Mouse (Mus musculus) kidney, postnatal 10 days (tissue): ENCODE results near the gene Cenpa.

ENCODE experiments used
- DNase-seq: peaks from one replicate; pipeline ENCODE4 v3.0.0; 2021; ENCODE audit warnings: mixed read lengths

The Cenpa gene

DNA sequence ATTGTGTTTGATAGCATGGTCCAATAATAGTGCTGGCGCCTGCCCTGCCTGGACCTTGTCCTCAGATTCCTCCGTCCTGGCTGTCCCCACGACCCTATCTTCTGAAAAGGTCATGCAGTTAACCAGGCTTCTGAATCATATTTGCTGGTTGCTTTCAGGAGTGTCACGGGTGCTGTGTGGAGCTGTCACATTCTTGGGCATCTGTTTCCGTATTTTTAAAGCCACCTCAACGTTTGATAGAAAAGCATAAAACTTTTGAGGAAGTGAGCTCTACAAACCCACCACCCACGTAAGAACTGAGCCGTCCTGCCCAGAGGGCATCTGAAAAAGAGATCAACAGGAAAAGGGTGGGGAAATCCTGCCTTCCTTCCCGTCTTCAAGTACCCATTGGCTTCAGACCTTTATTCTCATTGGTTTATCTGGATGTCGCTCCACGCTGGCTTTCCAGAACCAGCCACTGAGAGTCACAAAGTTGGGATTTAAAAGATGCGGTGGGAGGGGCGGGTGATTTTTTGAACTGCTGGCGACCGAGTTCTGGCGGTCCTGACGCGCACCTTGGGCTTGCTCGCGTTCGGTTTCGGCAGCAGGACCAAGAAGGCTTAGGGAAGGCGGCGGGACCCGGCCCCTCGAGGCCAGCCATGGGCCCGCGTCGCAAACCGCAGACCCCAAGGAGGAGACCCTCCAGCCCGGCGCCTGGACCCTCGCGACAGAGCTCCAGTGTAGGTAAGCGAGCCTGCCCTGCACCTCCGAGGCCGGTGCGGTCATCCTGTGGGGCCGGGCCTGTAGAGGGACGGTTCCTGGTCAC is at the start of gene Cenpa:
Gene Cenpa, plus strand, starts transcription at position 387 of the 805 bp plus-strand sequence.
- peak; percentile 91 for DNase-seq

DNA sequence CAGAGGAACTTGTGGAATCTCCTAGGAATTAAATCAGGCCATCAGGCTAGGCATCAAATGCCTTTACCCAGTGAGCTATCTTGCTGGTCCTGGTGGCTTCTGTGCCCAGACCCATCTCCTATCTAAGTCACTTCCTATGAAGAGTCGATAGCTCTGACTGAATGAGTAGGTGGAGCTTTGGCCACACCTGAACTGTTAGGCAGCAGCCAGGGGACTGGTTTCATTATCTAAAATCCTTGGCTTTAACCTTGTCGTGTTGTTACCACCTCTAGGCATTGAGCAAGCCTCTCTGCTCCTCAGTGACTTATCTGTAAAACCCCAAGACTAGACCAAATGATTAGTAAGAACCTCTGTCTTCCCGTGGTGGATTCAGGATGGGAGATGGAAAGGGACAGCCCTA is 49.2 kb upstream of the Cenpa start:
- no peak for DNase-seq

DNA sequence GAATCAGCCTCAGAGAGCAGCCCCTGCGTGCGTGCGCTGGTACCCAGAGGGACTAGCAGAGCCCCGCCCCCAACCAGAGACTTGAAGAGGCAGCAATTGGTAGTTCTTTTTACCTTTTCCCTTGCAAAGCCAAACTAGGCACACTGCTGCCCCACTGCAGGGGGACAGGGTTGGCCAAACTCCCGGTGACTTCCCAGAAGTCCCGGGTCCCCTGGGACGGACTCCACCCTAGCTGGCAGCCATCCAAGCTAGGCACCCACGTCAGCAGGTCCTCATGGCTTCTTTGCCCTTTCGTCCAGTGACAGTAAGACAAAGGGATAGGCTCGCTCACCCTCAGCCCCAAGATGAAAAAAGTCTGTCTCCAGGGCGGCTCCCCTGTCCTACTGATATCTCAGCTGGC is 48.7 kb upstream of the Cenpa start:
- peak; percentile 66 for DNase-seq

DNA sequence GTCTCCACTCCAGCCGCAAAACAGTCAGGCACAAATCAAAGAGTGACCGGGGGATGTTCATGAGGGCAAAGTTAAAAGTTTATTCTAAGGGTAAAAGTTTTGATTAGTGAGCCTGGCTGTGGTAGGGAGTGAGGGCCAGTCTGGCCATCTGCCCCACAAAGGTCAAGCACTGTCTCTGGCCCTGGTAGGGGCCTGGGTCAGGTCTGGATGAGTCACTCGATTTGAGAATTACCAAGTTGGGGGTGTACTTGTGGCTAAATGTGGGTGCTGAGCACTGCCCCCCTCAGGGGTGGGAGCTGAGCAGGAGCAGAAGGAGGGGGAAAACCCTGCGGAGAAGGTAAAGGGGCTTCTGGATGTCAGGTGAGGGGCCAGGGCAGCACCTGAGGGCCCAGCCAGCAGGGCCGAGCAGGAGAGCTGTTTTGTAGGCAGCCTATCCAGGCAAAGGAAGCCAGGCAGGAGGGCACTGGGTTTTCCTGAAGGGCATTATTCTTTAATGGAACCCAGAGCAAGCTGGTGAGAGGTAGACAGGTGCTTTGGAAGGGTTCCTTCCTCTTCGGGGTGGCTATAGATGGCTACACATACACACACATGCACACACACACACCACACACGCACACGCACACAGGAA is 48.1 kb upstream of the Cenpa start:
- no peak for DNase-seq

DNA sequence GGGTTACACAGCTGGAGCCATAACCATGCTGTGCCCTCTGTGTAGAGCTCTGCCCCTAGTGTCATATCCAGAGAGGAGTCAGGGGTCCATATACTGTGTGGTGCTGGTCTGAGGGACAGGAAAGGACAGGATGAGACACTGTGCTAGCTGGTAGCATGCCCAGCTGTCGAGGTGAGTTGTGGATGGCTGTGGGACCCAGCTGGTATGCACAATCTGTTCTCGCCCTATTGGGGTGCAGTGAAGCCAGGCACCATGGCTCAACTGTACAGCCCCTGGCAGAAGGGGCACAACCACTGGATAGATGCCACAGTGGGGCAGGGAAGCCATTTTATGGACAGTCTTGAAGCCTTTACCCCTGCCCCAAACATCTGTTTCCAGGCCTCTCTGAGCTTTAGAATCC is 47.4 kb upstream of the Cenpa start:
- no peak for DNase-seq

DNA sequence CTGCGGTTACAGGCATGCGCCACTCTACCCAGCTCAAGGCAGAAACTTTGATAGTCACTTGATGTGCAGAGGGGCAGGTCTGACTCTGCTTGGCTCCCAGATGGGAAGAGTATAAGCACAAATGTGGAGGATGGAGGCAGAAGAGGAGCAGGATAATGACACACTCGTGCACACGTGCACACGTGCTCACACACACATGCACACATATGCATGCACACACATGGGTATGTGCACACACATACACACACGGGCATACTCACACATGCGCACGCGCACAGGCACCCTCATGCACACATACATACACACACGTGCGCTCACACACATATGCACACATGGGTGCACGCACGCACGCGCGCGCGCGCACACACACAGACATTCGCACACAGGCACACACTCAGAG is 46.0 kb upstream of the Cenpa start:
- no peak for DNase-seq

DNA sequence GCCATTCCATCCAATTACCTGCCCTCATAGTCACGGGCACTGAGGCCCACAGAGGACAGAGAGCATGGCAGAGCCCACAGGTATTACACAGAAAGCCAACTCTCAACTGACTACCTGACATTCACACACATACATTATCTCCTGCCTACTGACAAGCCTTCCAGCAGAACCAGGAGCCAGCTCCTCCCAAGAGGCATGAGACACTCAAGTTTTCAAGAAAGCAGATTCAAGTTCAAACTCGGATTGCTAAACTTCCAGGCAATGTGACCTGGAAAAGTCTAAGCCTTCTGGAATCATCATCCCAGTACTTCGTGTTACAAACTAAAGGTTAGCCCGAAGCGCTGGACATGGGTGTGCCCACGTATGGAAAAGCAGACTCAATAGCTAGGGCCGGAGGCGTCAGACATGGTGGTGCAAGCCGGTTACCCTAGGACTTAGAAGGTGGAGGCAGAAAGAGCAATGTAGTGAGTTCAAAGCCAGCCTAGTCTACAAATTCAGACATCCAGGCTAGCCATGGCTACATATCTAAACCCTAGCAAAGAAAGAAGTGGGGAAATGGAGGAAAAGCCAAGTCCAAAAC is 45.3 kb upstream of the Cenpa start:
- DNase-seq = no peak

DNA sequence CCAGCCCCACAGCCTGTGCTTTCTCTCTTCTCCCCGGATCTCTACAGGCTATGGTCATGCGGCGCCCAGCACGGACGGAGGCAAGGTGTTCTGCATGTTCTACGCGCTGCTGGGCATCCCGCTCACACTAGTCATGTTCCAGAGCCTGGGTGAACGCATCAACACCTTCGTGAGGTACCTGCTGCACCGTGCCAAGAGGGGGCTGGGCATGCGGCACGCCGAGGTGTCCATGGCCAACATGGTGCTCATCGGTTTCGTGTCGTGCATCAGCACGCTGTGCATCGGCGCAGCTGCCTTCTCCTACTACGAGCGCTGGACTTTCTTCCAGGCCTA is 44.8 kb upstream of the Cenpa start:
- no peak for DNase-seq

DNA sequence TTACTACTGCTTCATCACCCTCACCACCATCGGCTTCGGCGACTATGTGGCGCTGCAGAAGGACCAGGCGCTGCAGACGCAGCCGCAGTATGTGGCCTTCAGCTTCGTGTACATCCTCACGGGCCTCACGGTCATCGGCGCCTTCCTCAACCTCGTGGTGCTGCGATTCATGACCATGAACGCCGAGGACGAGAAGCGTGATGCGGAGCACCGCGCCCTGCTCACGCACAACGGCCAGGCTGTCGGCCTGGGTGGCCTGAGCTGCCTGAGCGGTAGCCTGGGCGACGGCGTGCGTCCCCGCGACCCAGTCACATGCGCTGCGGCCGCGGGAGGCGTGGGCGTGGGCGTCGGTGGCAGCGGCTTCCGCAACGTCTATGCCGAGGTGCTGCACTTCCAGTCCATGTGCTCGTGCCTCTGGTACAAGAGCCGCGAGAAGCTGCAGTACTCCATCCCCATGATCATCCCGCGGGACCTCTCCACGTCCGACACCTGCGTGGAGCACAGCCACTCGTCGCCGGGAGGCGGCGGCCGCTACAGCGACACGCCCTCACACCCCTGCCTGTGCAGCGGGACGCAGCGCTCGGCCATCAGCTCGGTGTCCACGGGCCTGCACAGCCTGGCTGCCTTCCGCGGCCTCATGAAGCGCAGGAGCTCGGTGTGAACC is 44.3 kb upstream of the Cenpa start:
- peak; percentile 59 for DNase-seq

DNA sequence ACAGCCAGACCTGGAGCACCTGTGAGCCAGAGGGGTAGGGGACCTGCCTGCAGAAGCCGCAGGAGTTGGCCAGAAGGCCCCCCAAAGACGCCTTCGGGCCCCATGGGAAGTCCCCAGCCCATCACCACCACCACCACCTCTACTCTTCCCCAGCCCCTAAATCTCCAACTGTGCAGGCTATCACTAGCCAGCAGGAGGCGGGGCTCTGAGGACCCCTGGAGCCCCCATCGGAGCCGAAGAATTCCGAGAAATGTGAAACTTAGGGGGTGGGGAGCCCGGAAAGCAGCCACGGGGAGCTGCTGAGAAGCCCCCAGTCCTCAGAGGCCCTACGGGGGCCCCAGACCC is 43.8 kb upstream of the Cenpa start:
- DNase-seq = no peak

DNA sequence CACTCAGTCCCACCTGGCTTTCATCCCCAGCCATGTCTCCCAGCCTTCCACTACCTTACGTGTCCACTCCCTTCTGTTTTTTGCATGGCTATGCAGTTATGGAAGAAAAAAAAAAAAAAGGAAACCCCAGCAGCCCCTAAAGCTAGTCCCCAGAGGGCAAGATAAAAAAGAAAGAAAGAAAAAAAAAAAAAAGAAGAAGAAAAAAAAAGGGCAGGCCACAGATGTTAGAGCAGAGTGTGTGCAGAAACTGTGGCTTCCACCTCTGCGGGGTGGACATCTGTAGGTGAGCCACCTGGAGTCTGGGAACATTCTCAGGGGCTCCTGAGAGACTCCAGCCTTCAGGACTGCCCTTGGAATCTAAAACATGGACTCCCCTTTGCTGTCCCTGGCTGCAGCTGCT is 43.2 kb upstream of the Cenpa start:
- no peak for DNase-seq

DNA sequence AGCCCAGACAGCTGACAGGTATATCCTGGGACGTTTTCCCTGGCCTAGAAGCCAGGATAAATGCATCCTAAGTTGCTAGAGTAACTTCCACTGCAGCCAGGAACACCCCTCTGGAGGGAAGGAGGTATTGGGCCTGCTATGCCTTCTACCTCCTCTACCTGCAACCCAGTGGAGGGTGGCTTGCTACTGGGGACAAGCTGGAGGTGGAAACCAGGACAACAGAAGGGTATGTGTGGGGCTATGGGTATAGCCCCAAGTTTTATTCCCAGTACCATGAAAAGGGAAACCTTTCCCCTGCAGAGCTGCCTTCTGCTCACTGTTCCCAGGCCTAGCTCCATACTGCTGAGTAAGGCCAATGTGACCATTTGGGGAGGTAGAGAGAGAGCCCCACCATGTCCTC is 42.3 kb upstream of the Cenpa start:
- no peak for DNase-seq

DNA sequence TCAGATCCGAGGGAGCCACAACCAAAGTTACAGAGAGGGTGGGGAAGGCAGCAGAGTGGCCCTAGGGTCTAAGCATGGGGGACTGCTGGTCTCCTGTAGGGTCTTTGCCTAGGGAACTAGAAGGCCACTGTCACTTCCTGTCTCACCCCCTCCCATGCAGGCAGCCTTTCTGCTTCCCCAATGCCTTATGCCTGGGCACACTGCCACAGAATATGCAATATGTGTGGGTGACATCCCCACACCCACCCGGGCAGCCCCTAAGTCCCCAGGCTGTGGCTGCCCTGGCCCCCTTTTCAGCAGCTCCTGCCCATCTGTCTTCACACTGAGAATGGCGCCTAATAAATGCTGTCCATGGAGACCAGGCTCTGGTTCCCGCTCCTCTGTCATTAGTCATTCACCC is 41.7 kb upstream of the Cenpa start:
- DNase-seq = no peak

DNA sequence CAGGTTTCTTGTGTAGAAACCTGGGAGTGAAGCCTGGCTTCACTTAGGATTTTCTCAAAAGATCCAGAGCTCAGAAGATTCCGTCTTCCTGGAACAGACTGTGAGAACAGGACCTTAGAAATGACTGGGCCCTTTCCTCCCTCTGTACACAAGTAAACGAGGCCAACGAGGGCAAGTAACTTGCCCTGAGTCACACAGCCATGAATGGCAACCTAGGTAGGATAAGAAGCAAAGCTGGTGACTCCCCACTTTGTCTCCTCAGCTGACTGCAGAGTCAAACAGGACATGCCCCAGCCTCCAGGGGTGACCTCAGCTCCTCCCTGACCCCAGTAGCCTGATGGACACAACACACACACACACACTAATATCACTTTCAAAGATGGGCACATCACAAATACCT is 41.2 kb upstream of the Cenpa start:
- no peak for DNase-seq

DNA sequence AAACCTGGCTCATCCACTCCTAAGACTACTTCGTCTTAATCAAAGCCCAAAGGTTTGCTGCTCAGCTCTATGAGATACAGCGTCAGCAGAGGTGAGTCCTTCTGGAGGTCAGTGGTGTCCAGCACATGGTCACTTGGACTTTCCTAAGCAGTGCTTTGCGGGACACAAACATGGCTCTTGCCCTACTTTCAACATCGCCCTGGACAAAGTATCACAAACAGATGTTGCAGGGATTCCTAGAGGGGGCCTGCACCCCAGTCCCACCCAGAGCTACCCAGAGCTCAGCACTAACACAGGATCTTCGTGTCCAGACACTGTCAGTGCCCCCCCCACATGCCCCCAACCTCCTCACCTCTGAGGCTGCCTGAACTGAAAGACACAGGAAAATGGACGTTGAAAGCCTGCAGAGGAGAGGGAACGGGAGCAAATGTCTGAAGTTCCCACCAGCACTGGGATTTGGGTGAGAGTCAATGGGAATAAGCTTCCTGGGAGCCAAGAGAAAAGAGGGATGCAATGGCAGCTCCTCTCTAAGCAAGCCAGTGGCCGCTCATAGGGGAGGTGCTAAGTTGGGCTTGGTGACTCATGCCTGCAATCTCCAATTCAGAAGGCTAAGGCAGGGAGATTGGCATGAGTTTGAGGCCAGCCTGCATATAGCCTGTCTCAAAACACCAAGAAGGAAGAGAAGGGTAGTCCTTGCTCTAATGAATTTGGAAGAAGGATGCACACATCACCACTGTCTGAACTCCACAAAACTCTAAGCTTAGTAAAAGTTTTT is 40.1 kb upstream of the Cenpa start:
- no peak for DNase-seq

DNA sequence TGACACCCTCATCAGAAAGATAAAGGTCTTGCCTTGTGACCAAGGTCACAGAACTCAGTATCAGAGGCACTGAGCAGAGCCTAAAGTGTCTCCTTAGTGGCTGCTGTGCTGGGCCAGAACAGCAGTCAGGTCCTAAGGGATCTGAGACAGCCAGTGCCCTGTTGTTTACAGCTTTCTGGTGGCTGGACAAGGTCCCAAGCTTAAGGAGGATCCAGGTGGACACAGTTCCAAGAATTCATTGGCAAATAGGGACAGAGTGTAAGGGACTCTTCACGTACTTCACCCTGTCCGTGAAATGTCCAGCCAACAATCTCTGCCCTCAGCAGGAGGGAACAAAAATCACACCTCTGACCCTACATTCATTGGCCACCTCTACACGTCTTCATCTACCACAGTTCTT is 38.1 kb upstream of the Cenpa start:
- no peak for DNase-seq

DNA sequence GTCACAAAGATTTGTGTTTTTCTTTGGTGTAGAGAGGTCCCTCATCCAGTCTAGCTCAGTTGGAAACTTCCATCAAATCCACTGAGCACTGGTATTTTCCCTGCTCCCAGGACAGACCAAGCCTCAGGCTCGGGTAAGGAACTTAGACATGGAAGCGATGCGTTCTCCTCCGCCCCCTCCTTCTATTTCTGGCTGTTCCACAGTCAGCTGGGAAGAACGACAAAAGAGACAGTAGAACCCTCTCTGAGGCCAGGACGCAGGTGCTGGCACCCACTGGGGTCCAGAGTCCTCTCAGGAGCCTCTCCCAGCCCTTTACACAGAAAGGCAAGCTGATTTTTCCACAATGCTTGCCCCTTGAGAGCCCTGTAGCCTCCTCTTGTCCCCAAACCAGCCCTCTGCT is 36.2 kb upstream of the Cenpa start:
- no peak for DNase-seq

DNA sequence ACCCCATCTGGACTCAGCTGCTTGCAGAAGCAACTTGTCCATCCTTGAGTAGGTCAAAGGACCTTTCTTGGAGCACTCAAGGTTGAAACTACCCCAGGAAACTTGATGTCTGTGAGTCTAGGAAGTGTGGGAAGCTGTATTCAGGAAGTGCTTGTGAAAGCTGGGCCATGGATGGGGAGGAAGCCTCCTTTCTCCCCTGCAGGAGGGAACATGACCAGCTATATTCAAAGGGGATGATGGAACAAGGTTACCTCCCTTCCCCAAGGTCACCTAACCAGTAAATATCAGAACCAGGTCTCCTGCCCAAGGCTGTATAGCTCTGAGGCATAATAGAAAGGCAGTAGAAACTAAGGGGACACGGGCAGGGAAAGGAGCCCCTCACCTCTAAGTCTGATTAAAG is 34.4 kb upstream of the Cenpa start:
- no peak for DNase-seq

DNA sequence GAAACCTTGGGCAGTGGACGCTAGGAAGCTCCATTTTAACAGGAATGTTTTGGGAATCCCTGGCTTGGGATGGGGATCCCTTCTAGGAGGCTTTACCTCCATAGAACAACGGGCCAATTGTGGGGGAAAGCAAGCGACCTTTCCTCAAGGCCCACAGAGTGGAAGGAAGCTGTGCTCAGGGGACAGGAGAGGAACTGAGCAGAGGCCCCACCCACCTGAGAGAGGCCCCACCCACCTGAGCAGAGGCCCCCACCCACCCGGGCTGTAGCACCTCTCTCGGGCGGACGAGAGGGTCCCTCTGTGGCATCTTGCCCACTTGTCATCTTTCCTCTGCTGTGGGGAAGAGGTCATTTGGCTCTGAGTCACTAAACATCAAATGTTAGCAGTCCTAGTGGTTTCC is 29.6 kb upstream of the Cenpa start:
- no peak for DNase-seq

DNA sequence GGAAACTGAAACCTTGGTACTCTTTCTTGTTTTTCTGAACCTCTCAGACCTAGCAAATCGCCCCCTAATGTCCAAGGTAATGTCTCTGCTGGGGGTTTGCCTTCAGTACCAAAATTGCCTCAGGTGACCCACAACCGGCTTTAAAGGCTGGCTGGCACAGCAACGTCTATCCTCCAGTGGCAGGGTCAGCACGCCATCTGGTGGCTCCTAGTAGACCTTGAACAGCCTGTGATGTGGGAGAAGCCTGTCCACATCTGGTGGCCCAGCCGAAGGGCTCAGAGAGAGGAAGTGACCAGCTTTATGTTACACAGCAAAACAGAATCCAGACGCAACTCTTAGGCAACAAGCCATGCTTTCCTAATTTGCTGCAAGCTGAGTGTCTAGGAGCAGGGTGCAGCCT is 28.5 kb upstream of the Cenpa start:
- peak; percentile 91 for DNase-seq

DNA sequence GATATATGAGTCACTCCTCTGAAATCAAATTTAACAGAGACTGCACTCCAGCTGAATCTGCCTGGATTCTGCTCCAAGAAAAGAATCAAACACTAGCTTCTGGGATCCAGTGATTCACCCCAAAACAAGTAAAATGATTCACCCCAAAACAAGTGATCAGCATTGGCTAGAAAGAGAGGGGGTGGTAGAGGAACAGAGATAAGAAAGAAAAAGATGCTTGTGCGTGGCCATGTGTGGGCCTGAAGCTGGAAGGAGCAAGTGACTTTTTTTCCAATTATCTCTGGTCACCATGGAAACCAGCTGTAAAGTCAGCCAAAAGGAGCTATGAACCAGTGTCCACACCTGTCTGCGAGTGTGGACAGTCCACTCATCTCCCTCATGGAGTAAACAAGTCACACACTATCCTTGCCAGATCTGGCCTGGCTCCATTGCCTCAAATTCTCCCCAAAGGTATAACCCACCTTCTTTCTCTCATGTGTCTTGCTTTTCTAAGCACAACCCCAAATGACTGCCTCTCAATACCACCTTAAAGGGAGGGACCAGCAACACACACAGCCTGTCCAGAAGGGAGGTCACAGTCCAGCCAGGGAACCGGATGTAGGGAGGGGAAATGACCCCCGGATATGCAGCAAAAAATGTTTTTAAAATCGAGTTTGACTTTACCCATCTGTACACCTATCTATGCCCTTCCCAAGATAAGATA is 22.9 kb upstream of the Cenpa start:
- peak; percentile 33 for DNase-seq

DNA sequence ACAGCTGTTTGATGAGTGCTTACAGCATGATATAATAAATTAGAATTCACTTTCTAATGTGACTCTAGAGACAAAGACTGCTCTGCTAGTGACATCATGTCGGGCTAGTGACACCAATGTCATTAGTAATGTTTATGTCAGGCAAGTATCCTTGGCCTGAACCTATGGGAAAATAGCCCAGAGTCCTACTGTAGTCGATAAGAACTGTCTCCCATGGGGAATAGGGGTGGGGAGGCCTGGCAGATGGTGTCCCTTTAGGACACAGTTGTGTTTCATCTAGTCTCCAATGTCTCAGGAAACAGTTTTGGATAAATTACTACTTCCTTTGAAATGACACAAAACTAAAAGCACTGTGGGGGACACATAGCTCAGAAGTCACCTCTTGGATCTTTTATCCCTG is 20.5 kb upstream of the Cenpa start:
- DNase-seq = peak; percentile 83

DNA sequence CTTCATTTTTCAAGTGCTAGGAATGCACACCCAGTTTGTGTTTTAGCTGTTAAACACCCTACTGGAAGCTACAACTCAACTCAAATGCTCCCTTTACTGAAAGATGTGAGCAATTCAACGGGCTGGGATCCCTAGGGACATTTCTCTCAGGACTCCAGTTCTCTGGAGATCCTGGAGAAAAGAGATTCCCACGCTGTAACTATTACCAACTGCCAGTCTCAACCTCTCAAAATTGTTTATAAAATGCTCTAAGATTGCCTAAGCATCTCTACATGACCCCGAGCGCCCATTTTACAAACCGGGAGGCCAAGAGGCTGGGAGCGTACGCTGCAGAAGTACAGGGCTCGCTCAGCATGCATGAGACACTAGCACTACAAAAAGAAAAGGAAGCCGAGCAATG is 19.2 kb upstream of the Cenpa start:
- no peak for DNase-seq
